Mouse (Mus musculus) megakaryocyte, embryonic 14.5 days (primary cell): ENCODE measurements around the gene Serpinb13.

Source experiments
- FLI1 ChIP-seq: IDR thresholded peaks from 2 replicates; pipeline ENCODE4 v1.6.1; 2012; ENCODE audit warnings: low read length, inconsistent platforms, mixed read lengths
- GATA1 ChIP-seq: IDR thresholded peaks from 3 replicates; pipeline ENCODE4 v1.6.1; 2012; ENCODE audit warnings: mixed read lengths, low read length, inconsistent platforms, borderline replicate concordance

GRCm38 (mm10) chr1:106934265-106934664 lies 46.5 kb upstream of the Serpinb13 start, which contains the start of gene Serpinb12:
- TF ChIP-seq FLI1 (no peak), GATA1 (no peak)
